Comparison of ENCODE assay signal across 27 mouse cellular contexts in the genomic region with DNA sequence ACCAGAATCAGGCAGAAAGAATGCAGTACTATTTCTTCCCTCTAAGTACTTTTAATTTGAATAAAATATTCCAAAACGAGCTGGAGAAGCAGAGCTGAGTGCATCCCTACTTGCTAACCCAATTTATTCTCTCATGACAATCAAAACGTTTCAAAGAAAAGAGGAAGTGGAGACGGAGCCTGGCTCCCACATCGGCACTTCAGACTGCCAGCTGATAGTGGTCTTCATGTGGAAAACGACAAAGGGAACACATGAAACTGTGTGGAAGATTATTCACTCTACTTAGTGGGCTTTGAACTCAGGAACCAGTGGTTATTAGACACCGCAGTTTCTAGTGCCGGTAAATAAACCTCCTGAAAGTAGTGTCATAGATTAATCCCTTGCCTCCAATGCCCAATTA. TPM values are rescaled to one million over a fixed set of nuclear protein-coding genes. Genes with fewer than 3 reads are reported as not detected.
DNase-seq lines count a peak whose midpoint lies in the region; ATAC-seq lines count a peak whose summit lies in the region.
"Had no signal": no experiment of that assay in that cellular context is flagged by ENCODE, and none has a peak within 500 bp of the region (broad histone marks: within the 10 kb centered on the region; RNA-seq: fewer than 3 reads in every experiment).

No protein-coding gene starts in this region.

- no peaks in the 10 kb centered on the region; the same call in 1 of the 2 replicates for H3K4me1 ChIP-seq in forebrain, embryonic 16.5 days (replicated peaks; ENCODE audit: control insufficient read depth, insufficient read depth, low read length)
- peaks cover 55% of the 10 kb centered on the region for H3K4me1 ChIP-seq in forebrain, embryonic 10.5 days
- H3K4me1 ChIP-seq in limb, embryonic 12.5 days (replicated peaks), result peaks cover 83% of the 10 kb centered on the region
- H3K4me1 ChIP-seq in limb, embryonic 10.5 days, result peaks cover 66% of the 10 kb centered on the region

- ATAC-seq in forebrain, embryonic 16.5 days, result 0 out of 2 replicates have a peak, but pooled peaks have one; percentile 18
- ATAC-seq in limb, embryonic 12.5 days (ENCODE audit: insufficient number of reproducible peaks, insufficient read depth, low FRiP score, low TSS enrichment, low read depth), result no peak
- peak; percentile 74 for ATAC-seq in granulocyte monocyte progenitor cell, adult 5-6 weeks (replicated peaks; ENCODE audit: poor library complexity, severe bottlenecking)
- ATAC-seq: CD4-positive, CD25-positive, alpha-beta regulatory T cell, adult 4 months; forebrain, embryonic 13.5 days; inflammation-experienced regulatory T-cells, adult 6 months; Patski had no signal

- H3K9ac ChIP-seq in forebrain, embryonic 16.5 days (replicated peaks; ENCODE audit: low read depth, low read length), result no peak overlapping the region
- no peak overlapping the region for H3K9ac ChIP-seq in limb, embryonic 12.5 days (replicated peaks)
- H3K9ac ChIP-seq: embryonic facial prominence, embryonic 12.5 days; forebrain, embryonic 13.5 days; heart, embryonic 15.5 days; hindbrain, embryonic 14.5 days; limb, embryonic 15.5 days; liver, embryonic 14.5 days had no signal

- no peak overlapping the region for H3K4me3 ChIP-seq in forebrain, embryonic 16.5 days (replicated peaks; ENCODE audit: low read length)
- no peak overlapping the region for H3K4me3 ChIP-seq in forebrain, embryonic 10.5 days
- no peak overlapping the region for H3K4me3 ChIP-seq in limb, embryonic 12.5 days (replicated peaks)
- H3K4me3 ChIP-seq in limb, embryonic 10.5 days, result no peak overlapping the region
- H3K4me3 ChIP-seq: embryonic facial prominence, embryonic 12.5 days; erythroblast, embryonic 14.5 days; forebrain, embryonic 13.5 days; heart, embryonic 15.5 days; limb, embryonic 15.5 days had no signal

- no peaks in the 10 kb centered on the region for H3K36me3 ChIP-seq in forebrain, embryonic 16.5 days (ENCODE audit: control insufficient read depth, insufficient read depth)
- peaks cover 97% of the 10 kb centered on the region for H3K36me3 ChIP-seq in forebrain, embryonic 10.5 days (replicated peaks)
- peaks cover 64% of the 10 kb centered on the region for H3K36me3 ChIP-seq in limb, embryonic 12.5 days
- H3K36me3 ChIP-seq in limb, embryonic 10.5 days, result peaks cover 88% of the 10 kb centered on the region
- H3K36me3 ChIP-seq: heart, embryonic 15.5 days; limb, embryonic 15.5 days had no signal

- 17% methylated on average over 7 of the region's 7 CpGs for WGBS in forebrain, embryonic 16.5 days
- WGBS in forebrain, embryonic 10.5 days, result 67% methylated on average over 7 of the region's 7 CpGs
- 23% methylated on average over 7 of the region's 7 CpGs for WGBS in limb, embryonic 12.5 days
- 36% methylated on average over 7 of the region's 7 CpGs for WGBS in limb, embryonic 10.5 days

- H3K27ac ChIP-seq in forebrain, embryonic 16.5 days (ENCODE audit: low read length), result no peak overlapping the region
- no peak overlapping the region for H3K27ac ChIP-seq in forebrain, embryonic 10.5 days
- peak overlapping the region; percentile 45; the same call in 1 of the 2 replicates for H3K27ac ChIP-seq in limb, embryonic 12.5 days
- no peak overlapping the region for H3K27ac ChIP-seq in limb, embryonic 10.5 days
- H3K27ac ChIP-seq: embryonic facial prominence, embryonic 12.5 days; forebrain, embryonic 13.5 days; heart, embryonic 15.5 days; hindbrain, embryonic 14.5 days; limb, embryonic 15.5 days; liver, embryonic 14.5 days had no signal

- DNase-seq in forebrain, embryonic 10.5 days (ENCODE audit: extremely low spot score, low spot score), result no peak
- DNase-seq in limb, embryonic 10.5 days (ENCODE audit: low spot score), result no peak
- DNase-seq in layer of hippocampus, adult 18-20 months (ENCODE audit: low spot score in 2 of 2), result no peak
- no peak for DNase-seq in thymus, postnatal 36 days
- DNase-seq: adrenal gland, postnatal 36 days; cerebellum, adult 9-11 months; gastrocnemius, postnatal 25 days; heart, postnatal 36 days; kidney, adult 9 months; kidney, postnatal 4 days; layer of hippocampus, adult 9-11 months; lung, postnatal 4 days; thymus, postnatal 25 days had no signal

- H3K4me2 ChIP-seq in forebrain, embryonic 16.5 days (ENCODE audit: low read length), result no peak overlapping the region
- H3K4me2 ChIP-seq in limb, embryonic 12.5 days, result no peak overlapping the region
- H3K4me2 ChIP-seq: embryonic facial prominence, embryonic 12.5 days; forebrain, embryonic 13.5 days; heart, embryonic 15.5 days; hindbrain, embryonic 14.5 days; limb, embryonic 15.5 days; midbrain, embryonic 11.5 days had no signal

- no peaks in the 10 kb centered on the region for H3K27me3 ChIP-seq in forebrain, embryonic 16.5 days (replicated peaks; ENCODE audit: control insufficient read depth, insufficient read depth, low read length)
- no peaks in the 10 kb centered on the region for H3K27me3 ChIP-seq in forebrain, embryonic 10.5 days (ENCODE audit: poor library complexity, severe bottlenecking)
- no peaks in the 10 kb centered on the region; the same call in 1 of the 2 replicates for H3K27me3 ChIP-seq in limb, embryonic 12.5 days
- no peaks in the 10 kb centered on the region for H3K27me3 ChIP-seq in limb, embryonic 10.5 days (ENCODE audit: low read depth, poor library complexity, severe bottlenecking)
- H3K27me3 ChIP-seq: embryonic facial prominence, embryonic 12.5 days; forebrain, embryonic 13.5 days; heart, embryonic 15.5 days; limb, embryonic 15.5 days; Patski had no signal

- no peaks in the 10 kb centered on the region for H3K9me3 ChIP-seq in forebrain, embryonic 16.5 days (ENCODE audit: control insufficient read depth, low read length)
- H3K9me3 ChIP-seq in forebrain, embryonic 10.5 days, result no peaks in the 10 kb centered on the region
- no peaks in the 10 kb centered on the region for H3K9me3 ChIP-seq in limb, embryonic 12.5 days
- no peaks in the 10 kb centered on the region for H3K9me3 ChIP-seq in limb, embryonic 10.5 days (replicated peaks)
- H3K9me3 ChIP-seq: embryonic facial prominence, embryonic 12.5 days; forebrain, embryonic 13.5 days; heart, embryonic 15.5 days; limb, embryonic 15.5 days had no signal

RNA-seq across cellular contexts. Expression of gene Hmga2, which starts 41.8 kb away (rescaled TPM):
- 0.68 and 0.71 TPM in 2 replicates for polyA plus RNA-seq in forebrain, embryonic 16.5 days (2015; fragmentation: Nextera tagmentation; extraction: Ambion mirVana)
- 115 and 117 TPM in 2 replicates for polyA plus RNA-seq in forebrain, embryonic 10.5 days (2016; fragmentation: Nextera tagmentation; extraction: Ambion mirVana)
- polyA plus RNA-seq in limb, embryonic 12.5 days (2016; fragmentation: Nextera tagmentation; extraction: Ambion mirVana), result 128 and 132 TPM in 2 replicates
- polyA plus RNA-seq in limb, embryonic 10.5 days (2016; fragmentation: Nextera tagmentation; extraction: Ambion mirVana), result 129 and 160 TPM in 2 replicates
- total RNA-seq in granulocyte monocyte progenitor cell, adult 5-6 weeks (2014; fragmentation: Nextera tagmentation), result 0.60 and 4.5 TPM in 2 replicates
- 0.15 and 0.78 TPM in 2 replicates for total RNA-seq in granulocyte monocyte progenitor cell, adult 5-6 weeks (2017)
- total RNA-seq in layer of hippocampus, adult 18-20 months (2021), result under 1 TPM; 0.07 to 0.18 TPM
- total RNA-seq: heart, postnatal 36 days had no signal

Comparison
In these comparisons a context has a peak if more than half of its experiments do, and no peak if none do; other contexts are left out.
1. RNA of gene Hmga2, which starts 41.8 kb away (polyA plus RNA-seq): 129 to 160 TPM in limb, embryonic 10.5 days, 128 to 132 TPM in limb, embryonic 12.5 days and 115 to 117 TPM in forebrain, embryonic 10.5 days; 0.68 to 0.71 TPM in forebrain, embryonic 16.5 days; every median in the first group is over 10 times any median in the second.